Mouse (Mus musculus): ENCODE measurements around the gene Dscaml1. TPM values are rescaled to one million over a fixed set of nuclear protein-coding genes. Genes with fewer than 3 reads are reported as not detected.

The Dscaml1 gene
- polyA plus RNA-seq, 1 experiment from 2014 or later = 0.55 TPM

- no peak overlapping the region for H3K4me3 ChIP-seq (ENCODE audit: control insufficient read depth in 1 of 2, insufficient read depth in 1 of 2, low read depth in 1 of 2, low read length in 2 of 2)
- WGBS = 70% methylated on average over 12 of the region's 12 CpGs
- no peak overlapping the region for H3K9ac ChIP-seq (ENCODE audit: low read length)
- H3K4me2 ChIP-seq (ENCODE audit: low read length) = no peak overlapping the region
- no peaks in the 10 kb centered on the region; a peak in 1 of 4 replicates for H3K4me1 ChIP-seq (ENCODE audit: control insufficient read depth in 2 of 2, insufficient read depth in 2 of 2, low read length in 2 of 2)
- no peak overlapping the region for H3K27ac ChIP-seq (replicated peaks in 1 of 2; ENCODE audit: control insufficient read depth in 1 of 2, insufficient read depth in 1 of 2, low read depth in 2 of 2, low read length in 2 of 2)
- no peak for ATAC-seq (ENCODE audit: insufficient number of reproducible peaks, insufficient read depth, low FRiP score, low read depth)
- H3K27me3 ChIP-seq (ENCODE audit: control insufficient read depth, insufficient read depth, low read length) = peaks cover 6% of the 10 kb centered on the region; the same call in 1 of the 2 replicates
- no peaks in the 10 kb centered on the region for H3K9me3 ChIP-seq (ENCODE audit: control insufficient read depth, low read length)
- no peaks in the 10 kb centered on the region for H3K36me3 ChIP-seq (ENCODE audit: control insufficient read depth, insufficient read depth, low read length)
Observed at GRCm38 (mm10) chr9:45739001-45739701, 312.7 kb downstream of the Dscaml1 start.

DNA sequence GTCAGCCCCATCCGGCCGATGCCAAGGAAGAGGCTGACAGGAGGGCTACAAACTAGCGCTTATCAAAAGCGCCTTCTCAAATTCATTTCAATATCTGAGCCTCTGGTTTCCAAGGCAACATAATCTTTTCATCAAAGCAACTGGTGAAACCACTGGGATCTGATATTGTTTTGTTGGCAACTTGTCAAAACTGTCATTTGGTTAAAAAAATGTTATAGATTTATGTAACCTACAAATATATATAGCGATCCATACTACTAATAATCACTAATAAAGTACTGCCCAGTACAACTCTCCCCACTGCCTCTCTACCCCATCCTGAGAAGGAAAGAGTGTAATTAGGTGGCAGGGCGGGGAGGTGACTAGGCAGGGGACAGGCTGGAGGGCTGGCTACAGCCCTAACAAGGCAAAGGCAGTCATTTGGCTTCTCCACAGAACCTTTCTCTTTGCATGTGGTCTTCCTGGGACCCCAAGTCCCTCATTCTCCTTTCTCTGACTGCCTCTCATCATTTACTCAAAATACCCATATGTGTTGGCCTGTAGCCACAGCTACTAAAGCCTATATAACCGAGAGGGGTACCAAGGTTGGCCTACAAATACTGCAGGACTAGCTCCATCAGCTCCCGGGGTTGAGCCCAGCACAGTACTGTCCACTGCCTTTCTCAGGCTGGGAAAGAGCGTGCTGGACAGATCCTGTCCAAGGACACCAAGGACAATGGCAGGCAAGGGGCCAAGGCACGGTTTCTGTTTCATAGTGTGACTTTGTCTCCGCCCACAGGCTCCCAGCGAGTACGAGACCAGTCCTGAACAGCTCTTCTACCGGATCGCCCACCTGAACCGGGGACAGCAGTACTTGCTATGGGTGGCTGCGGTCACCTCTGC lies 313.5 kb downstream of the Dscaml1 start:
- Histone ChIP-seq H3K4me1 (ENCODE audit: control insufficient read depth in 2 of 2, insufficient read depth in 2 of 2, low read length in 2 of 2) (no peaks in the 10 kb centered on the region; a peak in 1 of 4 replicates), H3K9me3 (ENCODE audit: control insufficient read depth, low read length) (no peaks in the 10 kb centered on the region), H3K4me2 (ENCODE audit: low read length) (0 out of 2 replicates have a peak overlapping the region, but pooled peaks have one; percentile 23), H3K4me3 (ENCODE audit: control insufficient read depth in 1 of 2, insufficient read depth in 1 of 2, low read depth in 1 of 2, low read length in 2 of 2) (no peak overlapping the region), H3K9ac (ENCODE audit: low read length) (no peak overlapping the region), H3K27ac (replicated peaks in 1 of 2; ENCODE audit: control insufficient read depth in 1 of 2, insufficient read depth in 1 of 2, low read depth in 2 of 2, low read length in 2 of 2) (no peak overlapping the region), H3K27me3 (ENCODE audit: control insufficient read depth, insufficient read depth, low read length) (peaks cover 6% of the 10 kb centered on the region), H3K36me3 (ENCODE audit: control insufficient read depth, insufficient read depth, low read length) (no peaks in the 10 kb centered on the region)
- 55% methylated on average over 17 of the region's 17 CpGs for WGBS
- ATAC-seq (ENCODE audit: insufficient number of reproducible peaks, insufficient read depth, low FRiP score, low read depth) = no peak; the same call in 1 of the 2 replicates

GRCm38 (mm10) chr9:45740584-45740980 lies 314.2 kb downstream of the Dscaml1 start:
- Histone ChIP-seq H3K4me1 (ENCODE audit: control insufficient read depth in 2 of 2, insufficient read depth in 2 of 2, low read length in 2 of 2) (no peaks in the 10 kb centered on the region; a peak in 1 of 4 replicates), H3K27ac (replicated peaks in 1 of 2; ENCODE audit: control insufficient read depth in 1 of 2, insufficient read depth in 1 of 2, low read depth in 2 of 2, low read length in 2 of 2) (no peak overlapping the region), H3K4me3 (ENCODE audit: control insufficient read depth in 1 of 2, insufficient read depth in 1 of 2, low read depth in 1 of 2, low read length in 2 of 2) (no peak overlapping the region), H3K9ac (ENCODE audit: low read length) (no peak overlapping the region), H3K4me2 (ENCODE audit: low read length) (0 out of 2 replicates have a peak overlapping the region, but pooled peaks have one; percentile 23), H3K9me3 (ENCODE audit: control insufficient read depth, low read length) (no peaks in the 10 kb centered on the region), H3K27me3 (ENCODE audit: control insufficient read depth, insufficient read depth, low read length) (peaks cover 6% of the 10 kb centered on the region), H3K36me3 (ENCODE audit: control insufficient read depth, insufficient read depth, low read length) (no peaks in the 10 kb centered on the region)
- 50% methylated on average over 2 of the region's 2 CpGs for WGBS
- no peak; the same call in 1 of the 2 replicates for ATAC-seq (ENCODE audit: insufficient number of reproducible peaks, insufficient read depth, low FRiP score, low read depth)

- no peaks in the 10 kb centered on the region; a peak in 1 of 4 replicates for H3K4me1 ChIP-seq (ENCODE audit: control insufficient read depth in 2 of 2, insufficient read depth in 2 of 2, low read length in 2 of 2)
- WGBS = 9% methylated on average over 7 of the region's 7 CpGs
- no peak for ATAC-seq (ENCODE audit: insufficient number of reproducible peaks, insufficient read depth, low FRiP score, low read depth)
Observed at GRCm38 (mm10) chr9:45745451-45745850, 319.0 kb downstream of the Dscaml1 start.

GRCm38 (mm10) chr9:45749917-45750316 lies 323.5 kb downstream of the Dscaml1 start:
- no peak overlapping the region for H3K27ac ChIP-seq (replicated peaks in 1 of 2; ENCODE audit: control insufficient read depth in 1 of 2, insufficient read depth in 1 of 2, low read depth in 2 of 2, low read length in 2 of 2)
- no peak overlapping the region for H3K9ac ChIP-seq (ENCODE audit: low read length)
- H3K4me1 ChIP-seq (ENCODE audit: control insufficient read depth in 2 of 2, insufficient read depth in 2 of 2, low read length in 2 of 2) = no peaks in the 10 kb centered on the region
- 77% methylated on average over 4 of the region's 4 CpGs for WGBS
- no peaks in the 10 kb centered on the region for H3K36me3 ChIP-seq (ENCODE audit: control insufficient read depth, insufficient read depth, low read length)
- H3K27me3 ChIP-seq (ENCODE audit: control insufficient read depth, insufficient read depth, low read length) = no peaks in the 10 kb centered on the region; the same call in 1 of the 2 replicates
- ATAC-seq (ENCODE audit: insufficient number of reproducible peaks, insufficient read depth, low FRiP score, low read depth) = no peak
- no peak overlapping the region for H3K4me3 ChIP-seq (ENCODE audit: control insufficient read depth in 1 of 2, insufficient read depth in 1 of 2, low read depth in 1 of 2, low read length in 2 of 2)
- H3K4me2 ChIP-seq (ENCODE audit: low read length) = no peak overlapping the region
- H3K9me3 ChIP-seq (ENCODE audit: control insufficient read depth, low read length) = no peaks in the 10 kb centered on the region

More at GRCm38 (mm10) chr9:45745451-45745850, 319.0 kb downstream of the Dscaml1 start:
- H3K4me3 ChIP-seq (ENCODE audit: control insufficient read depth in 1 of 2, insufficient read depth in 1 of 2, low read depth in 1 of 2, low read length in 2 of 2) = no peak overlapping the region
- no peaks in the 10 kb centered on the region for H3K36me3 ChIP-seq (ENCODE audit: control insufficient read depth, insufficient read depth, low read length)
- no peak overlapping the region for H3K9ac ChIP-seq (ENCODE audit: low read length)
- no peak overlapping the region for H3K27ac ChIP-seq (replicated peaks in 1 of 2; ENCODE audit: control insufficient read depth in 1 of 2, insufficient read depth in 1 of 2, low read depth in 2 of 2, low read length in 2 of 2)
- no peak overlapping the region for H3K4me2 ChIP-seq (ENCODE audit: low read length)
- H3K9me3 ChIP-seq (ENCODE audit: control insufficient read depth, low read length) = no peaks in the 10 kb centered on the region
- H3K27me3 ChIP-seq (ENCODE audit: control insufficient read depth, insufficient read depth, low read length) = peaks cover 6% of the 10 kb centered on the region

- Histone ChIP-seq H3K4me1 (ENCODE audit: control insufficient read depth in 2 of 2, insufficient read depth in 2 of 2, low read length in 2 of 2) (no peaks in the 10 kb centered on the region), H3K4me3 (ENCODE audit: control insufficient read depth in 1 of 2, insufficient read depth in 1 of 2, low read depth in 1 of 2, low read length in 2 of 2) (no peak overlapping the region), H3K36me3 (ENCODE audit: control insufficient read depth, insufficient read depth, low read length) (no peaks in the 10 kb centered on the region), H3K9me3 (ENCODE audit: control insufficient read depth, low read length) (no peaks in the 10 kb centered on the region), H3K4me2 (ENCODE audit: low read length) (no peak overlapping the region), H3K27me3 (ENCODE audit: control insufficient read depth, insufficient read depth, low read length) (no peaks in the 10 kb centered on the region), H3K27ac (replicated peaks in 1 of 2; ENCODE audit: control insufficient read depth in 1 of 2, insufficient read depth in 1 of 2, low read depth in 2 of 2, low read length in 2 of 2) (no peak overlapping the region), H3K9ac (ENCODE audit: low read length) (no peak overlapping the region)
- no peak for ATAC-seq (ENCODE audit: insufficient number of reproducible peaks, insufficient read depth, low FRiP score, low read depth)
- 27% methylated on average over 8 of the region's 8 CpGs for WGBS
Observed at GRCm38 (mm10) chr9:45754452-45755091, 328.1 kb downstream of the Dscaml1 start.

GRCm38 (mm10) chr9:45766195-45766594 lies 339.8 kb downstream of the Dscaml1 start:
- H3K9me3 ChIP-seq (ENCODE audit: control insufficient read depth, low read length) = no peaks in the 10 kb centered on the region
- no peak for ATAC-seq (ENCODE audit: insufficient number of reproducible peaks, insufficient read depth, low FRiP score, low read depth)
- peaks cover 15% of the 10 kb centered on the region; the same call in 1 of the 2 replicates for H3K36me3 ChIP-seq (ENCODE audit: control insufficient read depth, insufficient read depth, low read length)
- H3K27ac ChIP-seq (replicated peaks in 1 of 2; ENCODE audit: control insufficient read depth in 1 of 2, insufficient read depth in 1 of 2, low read depth in 2 of 2, low read length in 2 of 2) = no peak overlapping the region
- no peak overlapping the region for H3K4me3 ChIP-seq (ENCODE audit: control insufficient read depth in 1 of 2, insufficient read depth in 1 of 2, low read depth in 1 of 2, low read length in 2 of 2)
- H3K4me2 ChIP-seq (ENCODE audit: low read length) = no peak overlapping the region
- no peaks in the 10 kb centered on the region for H3K27me3 ChIP-seq (ENCODE audit: control insufficient read depth, insufficient read depth, low read length)
- 83% methylated on average over 6 of the region's 6 CpGs for WGBS
- no peak overlapping the region for H3K9ac ChIP-seq (ENCODE audit: low read length)
- H3K4me1 ChIP-seq (ENCODE audit: control insufficient read depth in 2 of 2, insufficient read depth in 2 of 2, low read length in 2 of 2) = peaks cover 0 to 2% of the 10 kb centered on the region in 2 experiments; a peak in 1 of 4 replicates
